Mouse (Mus musculus): ENCODE data around the gene Ascc3.

DNA sequence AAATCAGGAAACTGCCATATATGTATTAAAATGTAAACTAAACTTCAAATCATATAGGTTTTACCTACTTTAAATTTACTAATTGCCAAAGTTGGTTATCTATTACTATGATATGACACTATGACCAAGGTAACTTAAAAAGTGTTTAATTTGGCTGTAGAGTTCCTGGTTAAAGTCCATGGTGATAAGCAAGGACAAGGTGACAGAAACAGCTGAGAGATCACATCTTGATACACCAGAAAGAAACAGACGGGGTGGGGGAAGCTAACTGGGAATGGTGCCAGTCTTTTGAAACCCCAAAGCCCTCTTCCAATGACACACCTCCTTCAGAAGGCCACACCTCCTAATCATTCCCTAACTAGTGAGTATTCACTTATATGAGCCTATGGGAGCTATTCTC is 33.4 kb downstream of the Ascc3 start:
- TF ChIP-seq EP300 (IDR thresholded peaks at IDR 0.05; ENCODE audit: low read length) (no peak), POLR2A (IDR thresholded peaks at IDR 0.05; ENCODE audit: low read depth, low read length) (no peak), USF1 (IDR thresholded peaks at IDR 0.05; ENCODE audit: low read depth, low read length) (no peak), ZC3H11A (IDR thresholded peaks at IDR 0.05; ENCODE audit: low read depth, low read length) (no peak), CTCF (conservative IDR thresholded peaks at IDR 0.05 in 1 of 2, IDR thresholded peaks at IDR 0.05 in 1 of 2; ENCODE audit: low read depth in 2 of 2, low read length in 2 of 2) (no peak), MAFK (IDR thresholded peaks at IDR 0.05; ENCODE audit: insufficient replicate concordance, low read length) (no peak), NRF1 (IDR thresholded peaks at IDR 0.05; ENCODE audit: low read depth, low read length) (no peak)

All from CH12.LX (cell line).